In genomic region chr17:30244651-30245307, GRCm38 (mm10) we compare ENCODE assay signal across 10 mouse cellular contexts.
A peak's percentile ranks its signal among the peaks of the same experiment; 100 is the strongest.
DNase-seq lines count a peak whose midpoint lies in the region; ATAC-seq lines count a peak whose summit lies in the region.
"Had no signal": no experiment of that assay in that cellular context is flagged by ENCODE, and none has a peak within 500 bp of the region (broad histone marks: within the 10 kb centered on the region; RNA-seq: fewer than 3 reads in every experiment).

No protein-coding gene starts in this region.

- no peaks in the 10 kb centered on the region for H3K9me3 ChIP-seq in megakaryocyte, embryonic 14.5 days
- no peaks in the 10 kb centered on the region for H3K9me3 ChIP-seq in heart, embryonic 15.5 days (replicated peaks)
- no peaks in the 10 kb centered on the region for H3K9me3 ChIP-seq in intestine, embryonic 15.5 days
- H3K9me3 ChIP-seq in neural tube, embryonic 14.5 days (ENCODE audit: control insufficient read depth, low read length) = no peaks in the 10 kb centered on the region

- H3K9ac ChIP-seq in heart, embryonic 15.5 days = no peak overlapping the region; the same call in 1 of the 2 replicates
- H3K9ac ChIP-seq in intestine, embryonic 15.5 days = no peak overlapping the region
- H3K9ac ChIP-seq in neural tube, embryonic 14.5 days (replicated peaks; ENCODE audit: low read depth, low read length) = 0 out of 2 replicates have a peak overlapping the region, but pooled peaks have one; percentile 8

- H3K4me3 ChIP-seq in megakaryocyte, embryonic 14.5 days (replicated peaks) = peak overlapping the region; percentile 20
- no peak overlapping the region for H3K4me3 ChIP-seq in heart, embryonic 15.5 days
- no peak overlapping the region for H3K4me3 ChIP-seq in intestine, embryonic 15.5 days (replicated peaks)
- H3K4me3 ChIP-seq in neural tube, embryonic 14.5 days (ENCODE audit: low read depth, low read length) = no peak overlapping the region

- H3K27ac ChIP-seq in heart, embryonic 15.5 days = peak overlapping the region; percentile 77
- H3K27ac ChIP-seq in intestine, embryonic 15.5 days = no peak overlapping the region; the same call in 1 of the 2 replicates
- H3K27ac ChIP-seq in neural tube, embryonic 14.5 days (ENCODE audit: low read depth, low read length) = no peak overlapping the region
- H3K27ac ChIP-seq: macrophage had no signal

- H3K4me2 ChIP-seq in heart, embryonic 15.5 days = peak overlapping the region; percentile 19; the same call in 1 of the 2 replicates
- H3K4me2 ChIP-seq in intestine, embryonic 15.5 days (replicated peaks) = no peak overlapping the region
- no peak overlapping the region for H3K4me2 ChIP-seq in neural tube, embryonic 14.5 days (ENCODE audit: low read depth, low read length)

- no peak for DNase-seq in yolk sac, embryonic 10.5 days (ENCODE audit: low spot score)
- DNase-seq: gastrocnemius, postnatal 14 days had no signal

- H3K4me1 ChIP-seq in megakaryocyte, embryonic 14.5 days = peaks cover 13% of the 10 kb centered on the region; the same call in 1 of the 2 replicates
- H3K4me1 ChIP-seq in heart, embryonic 15.5 days (replicated peaks) = peaks cover 64% of the 10 kb centered on the region
- H3K4me1 ChIP-seq in intestine, embryonic 15.5 days (replicated peaks) = peaks cover 26% of the 10 kb centered on the region
- H3K4me1 ChIP-seq in neural tube, embryonic 14.5 days (ENCODE audit: control insufficient read depth, insufficient read depth, low read length) = peaks cover 27% of the 10 kb centered on the region

- 40% methylated on average over 14 of the region's 14 CpGs for WGBS in heart, embryonic 15.5 days
- 50% methylated on average over 14 of the region's 14 CpGs for WGBS in intestine, embryonic 15.5 days
- 48% methylated on average over 14 of the region's 14 CpGs for WGBS in neural tube, embryonic 14.5 days

- no peaks in the 10 kb centered on the region for H3K36me3 ChIP-seq in megakaryocyte, embryonic 14.5 days (replicated peaks; ENCODE audit: low read length)
- H3K36me3 ChIP-seq in heart, embryonic 15.5 days = no peaks in the 10 kb centered on the region
- H3K36me3 ChIP-seq in intestine, embryonic 15.5 days = no peaks in the 10 kb centered on the region
- H3K36me3 ChIP-seq in neural tube, embryonic 14.5 days (ENCODE audit: control insufficient read depth, insufficient read depth, low read length) = no peaks in the 10 kb centered on the region

- no peaks in the 10 kb centered on the region for H3K27me3 ChIP-seq in megakaryocyte, embryonic 14.5 days (replicated peaks)
- no peaks in the 10 kb centered on the region for H3K27me3 ChIP-seq in heart, embryonic 15.5 days
- no peaks in the 10 kb centered on the region for H3K27me3 ChIP-seq in intestine, embryonic 15.5 days (replicated peaks)
- H3K27me3 ChIP-seq in neural tube, embryonic 14.5 days (ENCODE audit: control insufficient read depth, insufficient read depth, low read length) = no peaks in the 10 kb centered on the region

- ATAC-seq in megakaryocyte, adult 5-6 weeks (ENCODE audit: poor library complexity, severe bottlenecking) = no peak
- ATAC-seq in heart, embryonic 15.5 days (replicated peaks; ENCODE audit: insufficient number of reproducible peaks, insufficient read depth, low FRiP score, low read depth) = peak; percentile 68
- peak; percentile 77 for ATAC-seq in intestine, embryonic 15.5 days
- 0 out of 2 replicates have a peak, but pooled peaks have one; percentile 29 for ATAC-seq in neural tube, embryonic 14.5 days (ENCODE audit: low read depth)
- no peak for ATAC-seq in erythroid progenitor cell, adult 5-6 weeks (replicated peaks; ENCODE audit: low FRiP score, poor library complexity, severe bottlenecking)
- no peak for ATAC-seq in activated CD4-positive, CD25-positive, alpha-beta regulatory T cell, adult 4 months

Comparison
In these comparisons a context has a peak if more than half of its experiments do, and no peak if none do; other contexts are left out.
1. ATAC-seq: peak in heart, embryonic 15.5 days (single experiment), intestine, embryonic 15.5 days (single experiment) and neural tube, embryonic 14.5 days (single experiment); none in megakaryocyte, adult 5-6 weeks (single experiment), erythroid progenitor cell, adult 5-6 weeks (single experiment) and activated CD4-positive, CD25-positive, alpha-beta regulatory T cell, adult 4 months (single experiment).